In genomic region chr1:64983247-64983646, GRCm38 (mm10) we compare ENCODE assay signal across 32 mouse cellular contexts. TPM values are rescaled to one million over a fixed set of nuclear protein-coding genes. Genes with fewer than 3 reads are reported as not detected.
"Had no signal": no experiment of that assay in that cellular context is flagged by ENCODE, and none has a peak within 500 bp of the region (broad histone marks: within the 10 kb centered on the region; RNA-seq: fewer than 3 reads in every experiment).

No protein-coding gene starts in this region.

- H3K9ac ChIP-seq: embryonic facial prominence, embryonic 12.5 days; embryonic facial prominence, embryonic 13.5 days; embryonic facial prominence, embryonic 15.5 days; forebrain, embryonic 12.5 days; forebrain, embryonic 13.5 days; forebrain, embryonic 15.5 days; forebrain, postnatal 0 days had no signal

- H3K4me3 ChIP-seq: embryonic facial prominence, embryonic 10.5 days; embryonic facial prominence, embryonic 12.5 days; embryonic facial prominence, embryonic 13.5 days; embryonic facial prominence, embryonic 15.5 days; erythroblast, embryonic 14.5 days; forebrain, embryonic 10.5 days; forebrain, embryonic 12.5 days; forebrain, embryonic 13.5 days; forebrain, embryonic 15.5 days; gastrocnemius, adult 2 months; heart, adult 2 months had no signal

- H3K36me3 ChIP-seq: embryonic facial prominence, embryonic 10.5 days; embryonic facial prominence, embryonic 12.5 days; embryonic facial prominence, embryonic 13.5 days; embryonic facial prominence, embryonic 15.5 days; forebrain, embryonic 10.5 days; forebrain, embryonic 12.5 days; forebrain, embryonic 15.5 days had no signal

- DNase-seq: cerebellum, adult 9-10 months; cerebellum, adult 9-11 months; cerebellum, postnatal 10 days; cerebellum, postnatal 14 days; cerebellum, postnatal 25 days; cerebellum, postnatal 36 days; embryo, embryonic 11 days; forebrain, postnatal 0 days; gastrocnemius, adult 2 months; gastrocnemius, postnatal 10 days; gastrocnemius, postnatal 14 days; gastrocnemius, postnatal 25 days; gastrocnemius, postnatal 36 days; heart, adult 18-20 months; heart, adult 2 months had no signal

- ATAC-seq: forebrain, embryonic 13.5 days; forebrain, embryonic 14.5 days; forebrain, embryonic 15.5 days; forebrain, embryonic 16.5 days; forebrain, postnatal 0 days had no signal

- H3K27me3 ChIP-seq: embryonic facial prominence, embryonic 12.5 days; embryonic facial prominence, embryonic 13.5 days; embryonic facial prominence, embryonic 15.5 days had no signal

- H3K9me3 ChIP-seq: embryonic facial prominence, embryonic 10.5 days; embryonic facial prominence, embryonic 12.5 days; embryonic facial prominence, embryonic 13.5 days; embryonic facial prominence, embryonic 15.5 days; forebrain, embryonic 10.5 days; forebrain, embryonic 12.5 days; forebrain, embryonic 13.5 days; forebrain, embryonic 15.5 days had no signal

- H3K4me1 ChIP-seq: embryonic facial prominence, embryonic 12.5 days; embryonic facial prominence, embryonic 15.5 days; forebrain, embryonic 13.5 days; forebrain, embryonic 15.5 days had no signal

- H3K27ac ChIP-seq: embryonic facial prominence, embryonic 10.5 days; embryonic facial prominence, embryonic 12.5 days; embryonic facial prominence, embryonic 13.5 days; embryonic facial prominence, embryonic 15.5 days; forebrain, embryonic 10.5 days; forebrain, embryonic 12.5 days; forebrain, embryonic 13.5 days; forebrain, embryonic 15.5 days; gastrocnemius, adult 2 months; heart, adult 2 months had no signal

RNA-seq across cellular contexts. Expression of gene Akr1cl, which starts 49.3 kb away (rescaled TPM):
- total RNA-seq: common myeloid progenitor, adult 5-6 weeks; forebrain, postnatal 0 days; gastrocnemius, adult 2 months; gastrocnemius, postnatal 10 days; gastrocnemius, postnatal 14 days; gastrocnemius, postnatal 25 days; gastrocnemius, postnatal 36 days; gastrocnemius, postnatal 4 days; granulocyte monocyte progenitor cell, adult 5-6 weeks; heart, adult 2 months had no signal
- polyA plus RNA-seq: cortical plate, adult 2 months; embryonic facial prominence, embryonic 13.5 days; erythroblast, embryonic 14.5 days; forebrain, embryonic 11.5 days; forebrain, embryonic 14.5 days; forebrain, embryonic 15.5 days; forebrain, embryonic 16.5 days; forebrain, postnatal 0 days; frontal cortex, adult 2 months had no signal
